Mouse (Mus musculus) urinary bladder, adult 18-20 months (tissue): ENCODE data around the gene Akap6.

Source experiments
- DNase-seq, 2 experiments: peaks; one replicate each; pipeline ENCODE4 v3.0.0; 2022; ENCODE audit warnings: low spot score in 2 of 2, mixed read lengths in 2 of 2

The Akap6 gene

GRCm38 (mm10) chr12:52781066-52781465 lies 81.9 kb downstream of the Akap6 start:
- DNase-seq = no peak

- peak in 1 of 2 experiments; percentile 40 for DNase-seq
Observed at GRCm38 (mm10) chr12:52782902-52783441, 83.8 kb downstream of the Akap6 start.

- DNase-seq = no peak
Observed at GRCm38 (mm10) chr12:52785217-52785616, 86.0 kb downstream of the Akap6 start.

GRCm38 (mm10) chr12:52790350-52790768 lies 91.2 kb downstream of the Akap6 start:
- DNase-seq = peak in 1 of 2 experiments; percentile 10

GRCm38 (mm10) chr12:52794131-52794530 lies 94.9 kb downstream of the Akap6 start:
- DNase-seq = no peak

- DNase-seq = no peak
Observed at GRCm38 (mm10) chr12:52795551-52796470, 96.6 kb downstream of the Akap6 start.

- no peak for DNase-seq
Observed at GRCm38 (mm10) chr12:52796471-52796795, 97.2 kb downstream of the Akap6 start.

GRCm38 (mm10) chr12:52799717-52800116 lies 100.5 kb downstream of the Akap6 start:
- DNase-seq = no peak

GRCm38 (mm10) chr12:52806273-52806672 lies 107.1 kb downstream of the Akap6 start:
- no peak for DNase-seq

GRCm38 (mm10) chr12:52818588-52818987 lies 119.4 kb downstream of the Akap6 start:
- no peak for DNase-seq

- DNase-seq = no peak
Observed at GRCm38 (mm10) chr12:52824774-52825173, 125.6 kb downstream of the Akap6 start.

- no peak for DNase-seq
Observed at GRCm38 (mm10) chr12:52828944-52829736, 130.0 kb downstream of the Akap6 start.

- no peak for DNase-seq
Observed at GRCm38 (mm10) chr12:52831782-52832181, 132.6 kb downstream of the Akap6 start.

- DNase-seq = peak in 1 of 2 experiments; percentile 49
Observed at GRCm38 (mm10) chr12:52832230-52832629, 133.0 kb downstream of the Akap6 start.

GRCm38 (mm10) chr12:52833141-52833540 lies 134.0 kb downstream of the Akap6 start:
- no peak for DNase-seq

GRCm38 (mm10) chr12:52834074-52834473 lies 134.9 kb downstream of the Akap6 start:
- DNase-seq = no peak

GRCm38 (mm10) chr12:52834781-52835279 lies 135.6 kb downstream of the Akap6 start:
- no peak for DNase-seq

- no peak for DNase-seq
Observed at GRCm38 (mm10) chr12:52835291-52835742, 136.1 kb downstream of the Akap6 start.

GRCm38 (mm10) chr12:52835914-52836546 lies 136.8 kb downstream of the Akap6 start:
- DNase-seq = no peak

GRCm38 (mm10) chr12:52845982-52846381 lies 146.8 kb downstream of the Akap6 start:
- no peak for DNase-seq

- no peak for DNase-seq
Observed at GRCm38 (mm10) chr12:52847020-52847419, 147.8 kb downstream of the Akap6 start.
